Mouse (Mus musculus) brain, embryonic 14.5 days (tissue): Measurements from ENCODE around the gene Calm3. TPM values are rescaled to one million over a fixed set of nuclear protein-coding genes. Genes with fewer than 3 reads are reported as not detected.

ENCODE experiments used
- DNase-seq: peaks from one replicate; pipeline ENCODE4 v3.0.0-alpha.2; 2011; ENCODE audit warnings: low read depth
- CTCF ChIP-seq: fragments of 200-500 bp; IDR thresholded peaks from 2 replicates; pipeline ENCODE4 v1.5.1; 2012; ENCODE audit warnings: inconsistent platforms, mild to moderate bottlenecking, moderate library complexity, borderline replicate concordance; ENCODE audit not compliant: insufficient read depth, insufficient read length; ENCODE audit errors: extremely low read depth
- POLR2A ChIP-seq: fragments of 200-500 bp; IDR thresholded peaks from 2 replicates; pipeline ENCODE4 v1.6.1; 2012; ENCODE audit warnings: mild to moderate bottlenecking, inconsistent platforms, borderline replicate concordance; ENCODE audit not compliant: poor library complexity, insufficient read depth, insufficient read length, severe bottlenecking; ENCODE audit errors: extremely low read depth
- polyA plus RNA-seq: library from polyadenylated mRNA; depleted of rRNA; stranded (reverse); fragments of >200 nt; gene quantifications from 2 replicates; pipeline ENCODE4 v1.2.3, GENCODE M21; 2012

Gene Calm3
- polyA plus RNA-seq, 1 experiment: 837 TPM

GRCm38 (mm10) chr7:16916342-16917265 lies 7.3 kb downstream of the Calm3 start:
- no peak for DNase-seq
- TF ChIP-seq CTCF (no peak), POLR2A (no peak)

GRCm38 (mm10) chr7:16915461-16916340 lies 8.2 kb downstream of the Calm3 start:
- TF ChIP-seq CTCF: no peak
- no peak for TF ChIP-seq POLR2A

GRCm38 (mm10) chr7:16914453-16915343 lies 9.2 kb downstream of the Calm3 start:
- TF ChIP-seq CTCF (no peak), POLR2A (no peak)
- no peak for DNase-seq

More at GRCm38 (mm10) chr7:16915461-16916340, 8.2 kb downstream of the Calm3 start:
- DNase-seq: no peak

GRCm38 (mm10) chr7:16913806-16914452 lies 10.0 kb downstream of the Calm3 start:
- TF ChIP-seq CTCF (peak; percentile 92), POLR2A (no peak)
- DNase-seq: peak; percentile 77

GRCm38 (mm10) chr7:16912360-16912759 lies 11.6 kb downstream of the Calm3 start:
- no peak for TF ChIP-seq POLR2A
- no peak for TF ChIP-seq CTCF
- no peak for DNase-seq

GRCm38 (mm10) chr7:16911904-16912303 lies 12.0 kb downstream of the Calm3 start:
- DNase-seq: no peak
- TF ChIP-seq POLR2A (no peak), CTCF (no peak)

GRCm38 (mm10) chr7:16909909-16910308 lies 14.0 kb downstream of the Calm3 start:
- TF ChIP-seq POLR2A: no peak
- TF ChIP-seq CTCF: no peak
- DNase-seq: no peak

GRCm38 (mm10) chr7:16908859-16909258 lies 15.1 kb downstream of the Calm3 start:
- DNase-seq: no peak
- TF ChIP-seq POLR2A (no peak), CTCF (no peak)

- TF ChIP-seq POLR2A (no peak), CTCF (no peak)
These were observed 15.5 kb downstream of the Calm3 start for GRCm38 (mm10) chr7:16908367-16908766.

GRCm38 (mm10) chr7:16907842-16908241 lies 16.1 kb downstream of the Calm3 start:
- DNase-seq: no peak
- TF ChIP-seq POLR2A (no peak), CTCF (no peak)

More at GRCm38 (mm10) chr7:16908367-16908766, 15.5 kb downstream of the Calm3 start:
- no peak for DNase-seq
